Mouse (Mus musculus) embryonic stem cell, embryonic (primary cell): ENCODE measurements around the gene Olfr323.

Experiments used
- CTCF ChIA-PET, 4 experiments: fragments of 300-600 bp in 2 of 4; fragments of 350-600 bp in 2 of 4; sonication (Branson Sonifier 250); formaldehyde crosslinking; loops; one replicate each; lab custom pipeline; 2022; ENCODE audit warnings: inconsistent platforms in 2 of 4; lab: Charles Lee
- POLR2A ChIA-PET, 4 experiments: fragments of 300-600 bp in 2 of 4; fragments of 350-600 bp in 2 of 4; sonication (Branson Sonifier 250); formaldehyde crosslinking; loops; one replicate each; lab custom pipeline; 2022; ENCODE audit warnings: antibody characterized with exemption in 4 of 4, inconsistent platforms in 1 of 4; lab: Charles Lee

Gene Olfr323

GRCm38 (mm10) chr11:58630401-58630800 is at the start of gene Olfr323:
Gene Olfr323 (minus strand): TSS chr11:58630501.
- ChIA-PET POLR2A (no interaction called here), CTCF (no interaction called here)

- POLR2A ChIA-PET, result interaction anchor here in 1 of 4 experiments (0.6 kb wide), 1 partner anchor 1230 kb away, joined by 3 read pairs; no protein-coding TSS in a partner anchor
- CTCF ChIA-PET, result interaction anchor here in 1 of 4 experiments (0.5 to 0.7 kb wide), 2 partner anchors 319 to 417 kb away, joined by 3 read pairs; no protein-coding TSS in a partner anchor
Measured at GRCm38 (mm10) chr11:58671825-58672224, 41.5 kb upstream of the Olfr323 start.

- CTCF ChIA-PET, result interaction anchor here in 2 of 4 experiments (0.6 to 1.8 kb wide), 4 partner anchors 23 to 425 kb away, joined by 3 to 6 read pairs (median 4); no protein-coding TSS in a partner anchor
- POLR2A ChIA-PET, result no interaction called here
Measured at GRCm38 (mm10) chr11:58669252-58669651, 39.0 kb upstream of the Olfr323 start.

GRCm38 (mm10) chr11:58658596-58658995 is 28.3 kb upstream of the Olfr323 start, which contains the start of gene Olfr322:
Gene Olfr322 (plus strand): TSS chr11:58658782.
- POLR2A ChIA-PET, result no interaction called here
- CTCF ChIA-PET, result no interaction called here

- CTCF ChIA-PET, result no interaction called here
Measured at GRCm38 (mm10) chr11:58655151-58655550, 24.9 kb upstream of the Olfr323 start.

GRCm38 (mm10) chr11:58643350-58643749 is 13.0 kb upstream of the Olfr323 start:
- CTCF ChIA-PET, result interaction anchor here in 1 of 4 experiments (2.1 kb wide), 1 partner anchor 291 kb away, joined by 5 read pairs; no protein-coding TSS in a partner anchor
- POLR2A ChIA-PET, result no interaction called here

More at GRCm38 (mm10) chr11:58655151-58655550, 24.9 kb upstream of the Olfr323 start:
- POLR2A ChIA-PET, result no interaction called here

GRCm38 (mm10) chr11:58641638-58642358 is 11.5 kb upstream of the Olfr323 start:
- ChIA-PET POLR2A (no interaction called here), CTCF (interaction anchor here in 1 of 4 experiments (1.1 kb wide), 1 partner anchor 289 kb away, joined by 3 read pairs; no protein-coding TSS in a partner anchor)

GRCm38 (mm10) chr11:58641057-58641456 is 10.8 kb upstream of the Olfr323 start:
- ChIA-PET CTCF (interaction anchor here in 3 of 4 experiments (0.7 to 2.3 kb wide), 3 partner anchors 248 to 288 kb away, joined by 3 to 7 read pairs (median 4); no protein-coding TSS in a partner anchor), POLR2A (no interaction called here)

GRCm38 (mm10) chr11:58640272-58640867 is 10.1 kb upstream of the Olfr323 start, which contains the start of gene Trim58:
Gene Trim58 (plus strand): TSS chr11:58640465.
- ChIA-PET CTCF (interaction anchor here in 3 of 4 experiments (0.6 to 2.3 kb wide), 6 partner anchors 248 to 454 kb away, joined by 3 to 7 read pairs (median 4); no protein-coding TSS in a partner anchor), POLR2A (interaction anchor here (0.5 to 1.2 kb wide), 5 partner anchors 8 to 437 kb away, joined by 3 to 4 read pairs (median 3); no protein-coding TSS in a partner anchor)

- ChIA-PET CTCF (interaction anchor here in 2 of 4 experiments (0.8 to 2.3 kb wide), 3 partner anchors 286 to 336 kb away, joined by 3 to 13 read pairs (median 4); no protein-coding TSS in a partner anchor), POLR2A (interaction anchor here in 1 of 4 experiments (0.7 kb wide), 1 partner anchor 665 kb away, joined by 5 read pairs; no protein-coding TSS in a partner anchor)
Measured at GRCm38 (mm10) chr11:58638176-58638701, 7.9 kb upstream of the Olfr323 start.

GRCm38 (mm10) chr11:58636376-58636977 is 6.2 kb upstream of the Olfr323 start:
- POLR2A ChIA-PET, result no interaction called here
- CTCF ChIA-PET, result interaction anchor here (0.5 to 2.3 kb wide), 14 partner anchors 9 to 458 kb away, joined by 3 to 13 read pairs (median 4); partner anchors contain the start of gene 2210407C18Rik (in 1 of the 4)

GRCm38 (mm10) chr11:58634878-58635277 is 4.6 kb upstream of the Olfr323 start:
- ChIA-PET POLR2A (interaction anchor here in 1 of 4 experiments (0.7 kb wide), 1 partner anchor 305 kb away, joined by 3 read pairs; the partner anchor contains the start of gene Zfp672), CTCF (interaction anchor here in 3 of 4 experiments (0.6 to 1.1 kb wide), 5 partner anchors 10 to 410 kb away, joined by 3 to 17 read pairs (median 4); partner anchors contain the start of genes Sh3bp5l (in 1 of the 3) and Zfp672 (in 1 of the 3))

- POLR2A ChIA-PET, result no interaction called here
- CTCF ChIA-PET, result no interaction called here
Measured at GRCm38 (mm10) chr11:58626146-58626545, 4.2 kb downstream of the Olfr323 start.

GRCm38 (mm10) chr11:58618793-58619192 is 11.5 kb downstream of the Olfr323 start:
- ChIA-PET CTCF (interaction anchor here in 1 of 4 experiments (0.7 kb wide), 1 partner anchor 270 kb away, joined by 3 read pairs; no protein-coding TSS in a partner anchor), POLR2A (no interaction called here)

GRCm38 (mm10) chr11:58618369-58618768 is 11.9 kb downstream of the Olfr323 start:
- CTCF ChIA-PET, result no interaction called here
- POLR2A ChIA-PET, result no interaction called here

GRCm38 (mm10) chr11:58615975-58616374 is 14.3 kb downstream of the Olfr323 start, which contains the start of gene 2210407C18Rik:
Gene 2210407C18Rik (minus strand): TSS chr11:58616075.
- POLR2A ChIA-PET, result interaction anchor here in 1 of 4 experiments (0.5 kb wide), 1 partner anchor 363 kb away, joined by 3 read pairs; no protein-coding TSS in a partner anchor
- CTCF ChIA-PET, result interaction anchor here in 2 of 4 experiments (0.6 to 2.2 kb wide), 2 partner anchors 20 to 301 kb away, joined by 3 to 4 read pairs; no protein-coding TSS in a partner anchor

GRCm38 (mm10) chr11:58614526-58614925 is 15.8 kb downstream of the Olfr323 start:
- CTCF ChIA-PET, result interaction anchor here in 1 of 4 experiments (0.6 kb wide), 1 partner anchor 478 kb away, joined by 3 read pairs; no protein-coding TSS in a partner anchor
- POLR2A ChIA-PET, result no interaction called here

- CTCF ChIA-PET, result no interaction called here
- POLR2A ChIA-PET, result no interaction called here
Measured at GRCm38 (mm10) chr11:58613359-58613758, 16.9 kb downstream of the Olfr323 start.
